Mouse (Mus musculus) CD4-positive, CD25-positive, alpha-beta regulatory T cell, adult 2 months (primary cell): ENCODE measurements around the gene Uck2.

Experiments
- DNase-seq: peaks from one replicate; pipeline ENCODE4 v3.0.0-alpha.2; 2012; ENCODE audit warnings: low read depth, low spot score

The Uck2 gene

DNA sequence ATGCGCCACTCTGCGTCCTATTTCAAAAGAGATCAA, at the start of gene Uck2:
Gene Uck2, minus strand, starts transcription at position 1 of the 36 bp plus-strand sequence.
- DNase-seq: no peak

DNA sequence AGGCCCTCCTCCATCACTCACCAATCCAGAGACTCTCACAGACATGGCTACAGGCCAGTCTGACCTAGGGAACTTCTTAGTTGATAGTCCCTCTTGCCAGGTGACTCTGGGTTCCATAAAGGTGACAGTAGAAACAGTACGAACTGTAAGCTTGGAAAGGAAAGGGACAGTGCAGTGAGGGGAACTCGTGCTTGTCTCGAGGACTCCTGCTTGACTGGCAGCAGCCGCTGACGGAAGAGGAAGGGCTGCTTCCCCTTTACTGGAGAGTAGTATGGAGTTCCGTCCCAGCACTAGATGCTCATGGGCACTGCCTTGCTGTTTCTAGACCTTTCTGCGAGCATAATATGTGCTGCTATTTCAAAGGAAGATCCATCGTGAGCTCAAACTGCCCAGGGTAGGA, 46.0 kb upstream of the Uck2 start:
- no peak for DNase-seq

DNA sequence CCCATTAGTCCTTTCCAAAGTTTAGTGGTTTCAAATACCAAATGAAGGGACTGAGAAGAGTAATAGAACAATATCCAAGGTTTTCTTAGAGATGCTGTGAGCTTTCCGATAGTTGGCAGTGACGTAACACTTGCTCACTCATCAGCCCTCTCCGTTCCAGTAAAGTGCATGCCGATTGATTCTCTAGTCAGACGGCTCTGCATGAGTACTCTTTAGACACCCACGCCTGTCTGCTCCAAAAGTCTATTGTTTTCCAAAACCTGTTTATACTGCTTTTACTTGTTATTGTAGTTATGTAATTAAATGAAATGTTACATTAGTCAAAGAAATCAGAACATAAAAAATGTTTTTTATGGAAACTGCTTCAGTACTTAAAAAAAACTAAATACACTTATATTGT, 43.7 kb upstream of the Uck2 start:
- no peak for DNase-seq

- DNase-seq: no peak
Measured at GRCm38 (mm10) chr1:167321691-167322090, 36.6 kb upstream of the Uck2 start.

DNA sequence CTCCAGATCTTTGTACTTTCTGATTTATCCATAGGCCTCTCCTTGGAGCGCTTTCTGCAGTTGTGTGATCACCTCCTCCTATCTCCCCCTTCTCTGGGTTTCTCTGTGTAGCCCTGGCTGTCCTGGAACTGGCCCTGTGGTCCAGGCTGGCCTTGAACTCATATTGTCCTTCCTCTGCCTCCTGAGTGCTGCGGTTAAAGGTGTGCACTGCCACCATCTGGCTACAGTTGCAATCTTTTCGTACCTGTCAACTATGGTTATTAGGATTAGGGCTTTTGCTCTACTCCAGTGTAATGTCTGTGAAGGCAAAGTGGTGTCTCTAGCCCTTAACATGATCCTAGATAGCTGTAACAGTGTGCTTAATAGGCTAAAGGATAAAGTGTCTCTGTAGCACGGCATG, 28.1 kb upstream of the Uck2 start:
- peak; percentile 14 for DNase-seq

DNA sequence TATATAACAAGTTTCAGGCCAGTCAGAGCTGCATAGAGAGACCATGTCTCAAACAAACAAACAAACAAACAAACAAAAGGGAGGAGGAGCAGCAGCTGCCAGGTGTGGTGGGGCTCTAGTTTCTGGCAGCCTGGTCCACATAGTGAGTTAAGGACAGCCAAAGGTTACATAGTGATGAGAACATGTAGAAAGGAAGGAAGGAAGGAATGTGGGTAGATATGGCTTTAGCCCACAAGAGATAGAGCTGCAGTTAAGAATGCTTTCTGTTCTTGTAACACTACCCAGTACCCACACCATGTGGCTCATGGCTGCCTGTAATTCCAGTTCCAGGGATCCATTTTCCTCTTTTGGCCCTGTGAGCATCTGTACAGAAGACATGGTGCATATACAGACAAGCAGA, 27.2 kb upstream of the Uck2 start:
- no peak for DNase-seq

- peak; percentile 99 for DNase-seq
Measured at GRCm38 (mm10) chr1:167308261-167309054, 23.3 kb upstream of the Uck2 start, which contains the start of gene Tmco1. TSS of gene Tmco1 (plus strand) at chr1:167308378.

- peak; percentile 11 for DNase-seq
Measured at GRCm38 (mm10) chr1:167307674-167308073, 22.6 kb upstream of the Uck2 start.

DNA sequence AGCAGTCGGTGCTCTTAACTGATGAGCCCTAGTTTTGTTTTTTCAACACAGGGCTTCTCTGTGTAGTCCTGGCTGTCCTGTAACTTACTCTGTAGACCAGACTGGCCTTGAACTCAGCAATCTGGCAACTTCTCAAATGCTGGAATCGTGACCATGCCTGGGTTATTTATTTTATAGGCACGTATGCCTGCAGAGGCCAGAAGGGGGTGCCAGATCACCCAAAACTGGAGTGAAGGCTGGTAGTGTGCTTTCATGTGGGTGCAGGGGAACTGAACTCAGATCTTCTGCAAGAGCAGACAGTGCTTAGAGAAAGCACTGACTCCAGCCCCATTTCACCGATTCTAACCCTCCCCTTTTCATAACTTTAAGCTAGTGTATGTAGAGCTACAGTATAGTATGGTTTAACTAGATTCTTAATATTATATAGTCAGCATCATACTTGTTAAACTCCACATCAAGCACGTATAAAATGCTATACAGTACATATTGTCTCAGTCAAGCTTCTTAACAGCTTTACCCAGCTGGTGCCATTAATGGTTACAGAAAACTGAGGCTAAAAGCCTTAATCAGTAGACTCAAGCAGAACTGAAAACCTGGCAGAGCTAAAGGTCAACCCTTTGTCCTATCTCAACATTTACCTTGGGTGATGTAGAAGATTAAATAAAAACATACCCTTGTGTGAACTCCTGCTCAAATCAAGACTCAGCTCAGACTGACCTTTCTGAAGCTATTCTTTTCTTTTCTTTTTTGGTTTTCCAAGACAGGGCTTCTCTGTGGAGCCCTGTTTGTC, 21.5 kb upstream of the Uck2 start:
- DNase-seq: peak; percentile 84

DNA sequence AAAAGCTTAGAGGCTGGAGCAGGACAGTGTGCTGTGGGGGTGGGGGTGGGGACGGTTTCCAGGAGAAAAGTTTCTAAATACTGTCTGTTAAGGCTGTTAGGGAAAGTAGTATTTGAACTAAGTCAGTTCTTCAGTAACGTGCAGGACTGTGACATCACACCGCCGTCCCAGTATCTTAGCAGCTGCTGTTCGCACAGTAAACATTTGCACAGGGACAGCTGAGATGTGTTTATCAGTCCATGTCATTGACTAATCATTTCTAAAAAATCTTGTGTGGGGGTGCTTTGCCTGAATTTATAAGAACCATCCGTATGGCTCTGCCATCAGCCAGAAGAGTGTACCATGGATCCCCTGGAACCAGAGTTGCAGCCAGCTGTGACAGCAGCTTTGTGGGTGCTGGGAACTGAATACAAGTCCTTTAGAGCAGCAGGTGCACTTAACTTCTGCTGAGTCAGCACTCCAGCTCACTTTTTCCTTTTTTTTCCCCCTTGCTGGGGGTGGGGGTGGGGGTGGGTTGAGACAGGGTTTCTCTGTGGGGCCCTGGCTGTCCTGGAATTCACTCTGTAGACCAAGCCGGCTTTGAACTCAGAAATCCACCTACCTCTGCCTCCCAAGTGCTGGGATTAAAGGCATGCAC, 20.5 kb upstream of the Uck2 start:
- no peak for DNase-seq

- DNase-seq: no peak
Measured at GRCm38 (mm10) chr1:167300122-167300521, 15.0 kb upstream of the Uck2 start.

GRCm38 (mm10) chr1:167295679-167296402, 10.7 kb upstream of the Uck2 start:
- DNase-seq: no peak

- DNase-seq: no peak
Measured at GRCm38 (mm10) chr1:167292447-167292846, 7.3 kb upstream of the Uck2 start.

- DNase-seq: no peak
Measured at GRCm38 (mm10) chr1:167291610-167292009, 6.5 kb upstream of the Uck2 start.

- no peak for DNase-seq
Measured at GRCm38 (mm10) chr1:167290263-167290592, 5.1 kb upstream of the Uck2 start.

DNA sequence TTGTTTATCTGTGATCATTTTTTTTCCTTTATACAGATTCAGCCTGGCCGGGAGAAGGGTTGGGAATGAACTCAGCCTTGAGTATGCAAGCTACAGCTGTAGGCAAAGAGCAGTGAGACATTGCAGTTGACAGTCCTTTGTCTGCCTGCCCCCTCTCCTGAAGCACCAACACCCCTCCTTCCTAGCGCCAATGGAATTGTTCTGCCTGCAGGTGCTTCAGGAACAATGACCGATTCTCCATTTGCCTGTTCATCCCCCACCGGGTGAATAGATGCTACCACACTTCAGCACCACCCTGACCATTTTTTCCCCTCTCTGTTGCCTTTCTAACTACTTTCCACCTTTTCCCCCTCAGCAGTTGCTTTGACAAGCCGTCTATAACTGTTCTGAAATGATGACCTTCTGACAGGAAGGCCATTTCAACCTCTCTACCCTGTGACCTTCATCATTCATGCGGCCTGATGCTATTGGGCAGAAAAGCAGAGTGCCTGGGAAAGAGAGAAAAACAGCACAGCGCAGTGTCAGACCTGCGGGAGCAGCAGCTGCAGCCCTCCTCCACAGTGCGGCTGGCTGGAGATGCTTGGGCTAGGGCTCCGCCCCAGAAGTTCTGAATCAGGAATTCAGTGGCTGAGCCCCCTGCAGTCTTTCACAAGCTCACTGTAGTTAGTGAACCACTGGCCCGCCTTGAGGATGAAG, 4.6 kb upstream of the Uck2 start:
- no peak for DNase-seq

GRCm38 (mm10) chr1:167288665-167289538, 3.8 kb upstream of the Uck2 start:
- no peak for DNase-seq

DNA sequence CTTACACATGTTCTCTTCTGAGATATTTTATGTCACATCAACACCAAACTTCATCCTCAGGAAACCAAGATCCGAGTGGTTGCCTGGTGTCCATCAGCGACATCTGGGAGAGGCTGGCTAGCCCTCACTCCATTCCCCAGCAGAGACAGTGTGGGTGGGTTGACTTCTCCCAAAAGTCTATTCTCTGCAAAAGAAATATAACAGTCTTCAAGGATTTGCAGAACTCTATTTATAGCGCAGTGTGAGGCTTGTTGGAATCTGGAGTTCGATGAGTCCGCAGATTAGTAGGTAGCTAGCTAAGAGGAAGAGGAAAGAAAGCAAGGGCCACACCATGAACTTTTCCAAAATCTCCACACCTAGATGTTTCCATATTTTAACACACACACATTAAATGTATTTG, 2.0 kb upstream of the Uck2 start:
- DNase-seq: no peak

DNA sequence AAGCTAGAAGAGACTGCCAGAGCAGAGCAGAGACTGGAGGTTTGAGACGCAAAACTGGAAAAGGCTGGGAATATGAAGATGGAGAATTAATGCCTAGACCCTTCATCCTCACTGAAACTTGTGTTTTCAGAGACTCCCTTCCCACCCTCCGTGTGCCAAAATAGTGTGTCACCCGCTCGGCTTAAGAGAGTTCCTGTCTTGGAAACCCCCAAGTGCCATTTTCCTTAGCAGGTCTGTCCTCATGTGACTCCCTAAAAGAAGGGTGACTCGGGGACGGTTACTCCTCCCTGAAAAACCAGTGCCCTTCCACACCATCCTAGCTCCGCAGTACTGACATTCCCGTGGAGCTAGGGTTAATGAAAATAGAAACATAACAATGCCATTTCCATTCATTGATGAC, 236 bp upstream of the Uck2 start:
- peak; percentile 46 for DNase-seq

GRCm38 (mm10) chr1:167284837-167285319, 242 bp downstream of the Uck2 start:
- peak; percentile 79 for DNase-seq
